Mouse (Mus musculus) neural tube, embryonic 12.5 days (tissue): ENCODE measurements around the gene Theg. TPM values are rescaled to one million over a fixed set of nuclear protein-coding genes. Genes with fewer than 3 reads are reported as not detected.

ENCODE experiments used
- ATAC-seq: fragments of 200-750 bp; cut with Nextera tagmentation; 2 replicates; pipeline ENCODE4 v1.8.0; 2017; ENCODE audit warnings: low read depth, mild to moderate bottlenecking, moderate TSS enrichment, moderate library complexity; ENCODE audit not compliant: low FRiP score
- H3K27ac ChIP-seq: fragments of 300-500 bp; sonication (generic); 2 replicates; pipeline ENCODE4 v1.5.1; 2016
- H3K27me3 ChIP-seq: fragments of 300-500 bp; sonication (generic); replicated peaks from 2 replicates; pipeline ENCODE4 v1.6.1; 2016; ENCODE audit warnings: mild to moderate bottlenecking
- H3K36me3 ChIP-seq: fragments of 300-500 bp; sonication (generic); 2 replicates; pipeline ENCODE4 v1.6.1; 2016; ENCODE audit warnings: mild to moderate bottlenecking
- H3K4me1 ChIP-seq: fragments of 300-500 bp; sonication (generic); 2 replicates; pipeline ENCODE4 v1.6.1; 2016
- H3K4me2 ChIP-seq: fragments of 300-500 bp; sonication (generic); replicated peaks from 2 replicates; pipeline ENCODE4 v1.6.1; 2016; ENCODE audit warnings: mild to moderate bottlenecking
- H3K4me3 ChIP-seq: fragments of 300-500 bp; sonication (generic); 2 replicates; pipeline ENCODE4 v1.5.1; 2016
- H3K9ac ChIP-seq: fragments of 300-500 bp; sonication (generic); 2 replicates; pipeline ENCODE4 v1.6.1; 2016; ENCODE audit warnings: mild to moderate bottlenecking
- H3K9me3 ChIP-seq: fragments of 300-500 bp; sonication (generic); 2 replicates; pipeline ENCODE4 v1.6.1; 2016; ENCODE audit warnings: mild to moderate bottlenecking
- WGBS: fragments of 180-500 bp; shearing (Covaris S2); methylation state at CpG from one replicate; pipeline ENCODE4 v1.1.7; 2016; 5-methylcytosine and 5-hydroxymethylcytosine counted together
- polyA plus RNA-seq: library from polyadenylated mRNA; unstranded; fragments of >200 nt; fragmentation: Nextera tagmentation; extraction: Ambion mirVana; gene quantifications from 2 replicates; pipeline ENCODE4 v1.2.1, GENCODE M21; 2016

The Theg gene
- polyA plus RNA-seq, 1 experiment from 2014 or later: not detected

DNA sequence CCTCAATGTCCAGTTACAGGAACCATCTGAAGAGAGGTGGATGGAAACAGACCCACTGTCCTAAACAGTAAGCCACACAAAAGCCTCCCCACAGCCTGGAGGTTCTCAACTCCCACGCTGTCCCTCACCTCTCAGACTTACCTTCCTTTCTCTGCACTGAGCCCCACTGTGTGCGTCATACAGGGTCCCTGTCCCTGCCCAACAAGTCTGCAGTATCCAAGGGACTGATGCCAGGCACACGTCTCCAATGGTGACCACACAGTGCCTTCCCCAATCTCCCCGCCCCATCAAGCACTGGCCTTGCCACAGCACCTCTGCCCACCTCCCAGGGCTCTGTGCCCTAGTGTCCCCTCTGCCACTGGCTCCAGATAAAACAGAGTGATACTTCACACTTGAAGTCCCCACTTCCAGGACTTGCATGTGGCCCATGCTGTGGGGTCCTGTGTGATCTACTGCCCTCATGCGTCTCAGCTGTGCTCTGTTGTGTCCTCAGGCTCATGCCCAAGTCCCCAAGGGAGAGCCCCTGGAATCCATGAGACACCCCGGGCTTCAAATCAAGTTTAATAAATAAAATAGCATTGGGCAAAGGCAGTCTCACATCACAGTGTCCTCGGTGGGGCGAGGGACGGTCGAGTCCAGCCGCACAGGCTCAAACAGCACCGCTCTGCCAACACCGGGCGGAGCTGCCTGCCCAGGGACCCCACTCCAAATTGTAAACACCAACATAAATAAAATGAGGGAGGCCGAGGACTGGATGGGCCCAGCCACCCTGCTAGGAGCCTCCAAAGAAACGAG is 47.2 kb downstream of the Theg start:
- no peak overlapping the region for H3K27ac ChIP-seq
- no peak overlapping the region for H3K4me3 ChIP-seq
- no peak overlapping the region for H3K4me2 ChIP-seq
- H3K4me1 ChIP-seq: no peaks in the 10 kb centered on the region
- no peaks in the 10 kb centered on the region for H3K27me3 ChIP-seq
- ATAC-seq: no peak
- H3K36me3 ChIP-seq: peaks cover 65% of the 10 kb centered on the region
- 92% methylated on average over 16 of the region's 16 CpGs for WGBS
- no peaks in the 10 kb centered on the region for H3K9me3 ChIP-seq
- H3K9ac ChIP-seq: no peak overlapping the region

DNA sequence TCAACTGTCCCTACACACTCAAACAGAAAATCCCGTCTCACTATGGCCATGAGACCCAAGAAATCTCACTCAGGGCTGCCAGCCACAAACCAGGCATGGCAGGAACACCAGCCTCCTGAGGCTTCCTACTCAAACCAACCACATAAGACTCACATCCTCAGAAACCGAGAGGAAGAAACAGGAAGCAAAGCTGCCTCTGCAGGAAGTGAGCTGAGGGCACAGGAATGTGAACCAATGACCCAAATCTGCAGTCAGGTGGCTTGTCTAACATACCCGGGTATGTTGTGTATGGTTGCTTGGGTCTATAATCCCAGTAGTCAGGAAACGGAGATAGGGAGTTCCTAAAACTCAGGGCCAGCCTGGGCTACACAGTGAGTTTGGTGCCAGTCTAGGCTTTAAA is 48.3 kb downstream of the Theg start:
- peaks cover 55% of the 10 kb centered on the region for H3K36me3 ChIP-seq
- H3K4me2 ChIP-seq: no peak overlapping the region
- H3K27me3 ChIP-seq: no peaks in the 10 kb centered on the region
- H3K9ac ChIP-seq: no peak overlapping the region
- H3K4me3 ChIP-seq: no peak overlapping the region
- WGBS: 78% methylated on average over 4 of the region's 4 CpGs
- H3K9me3 ChIP-seq: no peaks in the 10 kb centered on the region
- no peak for ATAC-seq
- H3K4me1 ChIP-seq: no peaks in the 10 kb centered on the region
- H3K27ac ChIP-seq: no peak overlapping the region

GRCm38 (mm10) chr10:79538323-79538722 is 48.8 kb downstream of the Theg start:
- peaks cover 50% of the 10 kb centered on the region for H3K36me3 ChIP-seq
- H3K9ac ChIP-seq: no peak overlapping the region
- 86% methylated on average over 3 of the region's 3 CpGs for WGBS
- H3K9me3 ChIP-seq: no peaks in the 10 kb centered on the region
- peaks cover 4% of the 10 kb centered on the region; the same call in 1 of the 2 replicates for H3K4me1 ChIP-seq
- no peak overlapping the region for H3K4me3 ChIP-seq
- H3K27me3 ChIP-seq: no peaks in the 10 kb centered on the region
- H3K27ac ChIP-seq: no peak overlapping the region
- no peak overlapping the region for H3K4me2 ChIP-seq
- no peak for ATAC-seq

DNA sequence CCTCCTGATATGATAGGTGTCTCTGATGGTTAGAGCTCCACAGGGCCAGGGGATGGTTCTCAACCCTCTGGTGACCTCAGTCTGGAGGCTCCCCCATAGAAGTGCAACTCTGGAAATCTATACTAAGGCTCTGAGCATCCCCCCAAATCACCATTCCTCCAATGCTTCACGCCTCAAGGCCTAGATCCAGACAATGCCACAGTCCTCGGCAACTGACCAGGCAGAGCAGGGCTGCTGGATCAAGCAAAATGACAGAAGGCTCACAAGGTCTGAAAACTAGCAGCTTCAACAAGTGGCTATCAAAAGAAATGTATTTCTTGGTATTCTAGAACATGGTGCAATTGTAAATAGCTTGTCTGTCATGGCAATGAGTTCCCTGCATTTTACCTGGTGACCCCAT is 49.4 kb downstream of the Theg start:
- 85% methylated on average over 2 of the region's 2 CpGs for WGBS
- ATAC-seq: no peak
- peaks cover 10% of the 10 kb centered on the region for H3K4me1 ChIP-seq

DNA sequence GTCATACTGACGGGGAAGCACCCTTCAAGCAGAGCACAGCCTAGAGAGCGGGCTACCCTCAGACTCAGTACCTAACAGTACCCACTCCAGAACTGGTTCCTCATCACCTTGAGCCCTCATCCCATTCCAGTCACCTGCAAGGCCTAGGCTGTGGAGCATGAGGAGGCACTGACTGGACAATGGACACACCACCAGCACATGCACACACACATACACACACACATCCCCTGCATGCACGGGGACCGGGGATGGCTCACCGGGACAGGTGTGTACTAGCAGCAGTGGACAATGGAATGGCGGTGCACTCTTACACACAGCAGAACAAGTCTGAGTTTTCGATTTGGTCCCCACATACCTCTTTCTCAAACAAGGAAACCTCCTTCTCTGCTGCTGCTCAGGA is 49.9 kb downstream of the Theg start:
- no peaks in the 10 kb centered on the region for H3K9me3 ChIP-seq
- H3K9ac ChIP-seq: no peak overlapping the region
- H3K4me2 ChIP-seq: no peak overlapping the region
- H3K36me3 ChIP-seq: peaks cover 40% of the 10 kb centered on the region
- ATAC-seq: no peak
- H3K4me3 ChIP-seq: no peak overlapping the region
- WGBS: 91% methylated on average over 7 of the region's 7 CpGs
- H3K27ac ChIP-seq: no peak overlapping the region
- peaks cover 13% of the 10 kb centered on the region for H3K4me1 ChIP-seq
- H3K27me3 ChIP-seq: no peaks in the 10 kb centered on the region

More for the DNA sequence above, 49.4 kb downstream of the Theg start:
- Histone ChIP-seq H3K9me3 (no peaks in the 10 kb centered on the region), H3K4me3 (no peak overlapping the region), H3K4me2 (no peak overlapping the region), H3K36me3 (peaks cover 45% of the 10 kb centered on the region), H3K27me3 (no peaks in the 10 kb centered on the region), H3K9ac (no peak overlapping the region), H3K27ac (no peak overlapping the region)

DNA sequence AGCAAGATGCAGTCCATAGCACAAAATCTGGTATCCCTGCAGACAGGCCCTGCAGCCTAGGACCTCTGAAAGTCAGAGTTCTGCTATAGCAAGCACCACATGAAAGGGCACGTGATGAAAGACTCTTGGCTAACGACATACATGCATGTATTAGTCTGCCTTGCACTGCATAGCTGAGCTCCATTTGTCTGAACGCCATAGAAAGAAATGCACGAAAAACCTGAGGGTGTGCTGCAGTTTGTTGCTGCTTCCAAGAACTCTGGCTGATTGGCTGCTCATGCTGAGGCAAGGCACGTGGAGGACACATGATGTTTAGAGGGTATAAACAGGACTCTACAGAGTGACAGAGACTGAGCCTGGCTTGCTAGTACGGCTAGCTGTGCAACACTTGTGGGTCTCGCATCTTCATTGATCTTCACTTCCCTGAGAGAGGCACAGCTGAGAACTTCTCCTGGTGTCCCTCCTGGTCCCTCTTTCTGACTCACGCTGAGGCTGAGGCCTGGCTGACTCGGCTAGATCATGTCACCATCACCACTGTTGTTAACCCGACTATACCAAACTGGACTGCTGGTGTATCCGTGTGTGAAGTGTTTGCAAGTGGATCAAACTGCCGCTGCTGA is 50.6 kb downstream of the Theg start:
- Histone ChIP-seq H3K36me3 (peaks cover 33% of the 10 kb centered on the region), H3K27ac (no peak overlapping the region), H3K4me3 (no peak overlapping the region), H3K9ac (no peak overlapping the region), H3K27me3 (no peaks in the 10 kb centered on the region), H3K4me1 (peaks cover 13% of the 10 kb centered on the region), H3K9me3 (no peaks in the 10 kb centered on the region), H3K4me2 (no peak overlapping the region)
- ATAC-seq: no peak
- 79% methylated on average over 12 of the region's 12 CpGs for WGBS

GRCm38 (mm10) chr10:79535431-79535830 is 51.7 kb downstream of the Theg start:
- Histone ChIP-seq H3K27me3 (no peaks in the 10 kb centered on the region), H3K4me1 (peaks cover 13% of the 10 kb centered on the region), H3K9ac (no peak overlapping the region), H3K27ac (no peak overlapping the region), H3K4me2 (no peak overlapping the region), H3K4me3 (no peak overlapping the region), H3K9me3 (no peaks in the 10 kb centered on the region), H3K36me3 (peaks cover 21% of the 10 kb centered on the region)
- WGBS: 70% methylated on average over 1 of the region's 1 CpGs
- no peak for ATAC-seq

DNA sequence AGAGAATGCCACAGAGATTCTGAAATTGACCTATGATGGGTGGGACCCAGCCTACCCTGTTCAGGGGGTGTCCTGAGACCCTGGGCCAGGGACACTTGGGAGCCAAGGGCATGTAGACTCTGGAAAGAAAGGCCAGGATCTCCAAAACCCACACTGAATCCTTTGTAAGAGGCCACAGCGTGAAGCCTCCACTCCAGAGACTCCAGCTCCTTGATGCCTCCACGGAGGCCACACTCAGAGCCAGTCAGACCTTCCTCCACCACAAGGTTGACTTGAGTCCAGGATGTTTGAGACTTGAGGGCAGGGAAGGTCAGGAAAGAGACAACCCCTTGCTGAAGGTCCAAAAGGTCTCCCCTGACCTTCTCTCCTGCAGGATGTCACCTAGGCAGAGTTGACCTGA is 52.7 kb downstream of the Theg start:
- H3K9ac ChIP-seq: no peak overlapping the region
- H3K27me3 ChIP-seq: no peaks in the 10 kb centered on the region
- H3K4me2 ChIP-seq: peak overlapping the region; percentile 98; the same call in 1 of the 2 replicates
- H3K36me3 ChIP-seq: peaks cover 11% of the 10 kb centered on the region
- no peak overlapping the region for H3K27ac ChIP-seq
- H3K4me3 ChIP-seq: no peak overlapping the region
- ATAC-seq: no peak; the same call in 1 of the 2 replicates
- 84% methylated on average over 2 of the region's 2 CpGs for WGBS
- peaks cover 13% of the 10 kb centered on the region for H3K4me1 ChIP-seq
- H3K9me3 ChIP-seq: no peaks in the 10 kb centered on the region

- Histone ChIP-seq H3K9ac (peak within 1 kb of the TSS; percentile 48), H3K4me3 (peak within 1 kb of the TSS; percentile 60), H3K4me1 (peaks cover 13% of the 10 kb centered on the region), H3K36me3 (peaks cover 1% of the 10 kb centered on the region; the same call in 1 of the 2 replicates), H3K9me3 (no peaks in the 10 kb centered on the region), H3K4me2 (peak within 1 kb of the TSS; percentile 98), H3K27ac (no peak within 1 kb of the TSS), H3K27me3 (no peaks in the 10 kb centered on the region)
- ATAC-seq: peak; percentile 75
- under 1% methylated on average over 52 of the region's 52 CpGs for WGBS
These were observed 53.8 kb downstream of the Theg start, which contains the start of gene Plpp2 for GRCm38 (mm10) chr10:79533126-79533911. Plpp2 (minus strand) TSS chr10:79533796.

- no peaks in the 10 kb centered on the region for H3K27me3 ChIP-seq
- H3K4me2 ChIP-seq: peak overlapping the region; percentile 98
- H3K27ac ChIP-seq: no peak overlapping the region
- H3K4me1 ChIP-seq: peaks cover 13% of the 10 kb centered on the region
- peak overlapping the region; percentile 60; the same call in 1 of the 2 replicates for H3K4me3 ChIP-seq
- no peaks in the 10 kb centered on the region for H3K9me3 ChIP-seq
- peak overlapping the region; percentile 48; the same call in 1 of the 2 replicates for H3K9ac ChIP-seq
- WGBS: 26% methylated on average over 3 of the region's 3 CpGs
- ATAC-seq: no peak; the same call in none of the 2 replicates
- no peaks in the 10 kb centered on the region for H3K36me3 ChIP-seq
These were observed 54.5 kb downstream of the Theg start for GRCm38 (mm10) chr10:79532678-79533077.

- WGBS: 88% methylated on average over 3 of the region's 3 CpGs
- Histone ChIP-seq H3K9ac (no peak overlapping the region), H3K27ac (no peak overlapping the region), H3K9me3 (no peaks in the 10 kb centered on the region), H3K4me3 (no peak overlapping the region), H3K4me2 (no peak overlapping the region), H3K4me1 (peaks cover 13% of the 10 kb centered on the region), H3K36me3 (0 out of 2 replicates have a peak, but pooled peaks cover 4% of the 10 kb centered on the region), H3K27me3 (no peaks in the 10 kb centered on the region)
- ATAC-seq: no peak
These were observed 55.5 kb downstream of the Theg start for GRCm38 (mm10) chr10:79531593-79531992.

DNA sequence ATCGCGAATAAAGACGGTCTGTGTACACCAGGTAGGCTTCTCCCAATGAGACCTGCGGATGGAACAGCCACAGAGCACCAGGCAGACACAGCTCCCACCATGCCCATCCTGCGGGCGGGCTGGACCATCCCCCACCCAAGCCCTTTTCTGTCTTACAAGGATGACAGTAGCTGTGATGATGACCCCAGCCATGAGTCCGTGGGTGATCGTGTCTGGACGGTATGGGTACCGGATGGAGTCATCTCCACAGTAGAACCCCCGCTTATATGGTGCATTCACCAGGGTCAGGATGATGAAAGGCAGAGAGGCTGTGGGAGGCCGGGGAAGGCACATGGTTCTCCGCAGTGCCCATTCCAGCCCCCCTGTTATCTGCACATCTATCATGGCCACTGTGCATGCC is 56.4 kb downstream of the Theg start:
- Histone ChIP-seq H3K9ac (no peak overlapping the region), H3K4me2 (no peak overlapping the region), H3K36me3 (0 out of 2 replicates have a peak, but pooled peaks cover 4% of the 10 kb centered on the region), H3K27me3 (no peaks in the 10 kb centered on the region), H3K27ac (no peak overlapping the region), H3K4me3 (no peak overlapping the region), H3K4me1 (peaks cover 13% of the 10 kb centered on the region), H3K9me3 (no peaks in the 10 kb centered on the region)
- 95% methylated on average over 13 of the region's 13 CpGs for WGBS
- ATAC-seq: no peak
